Mouse (Mus musculus) stomach, embryonic 16.5 days (tissue): ENCODE measurements at regions not wholly inside any gene's neighbourhood (a gene's known extent, or its start where the extent isn't known, plus 50 kb on each side); places are given as distances from the start of the nearest gene placed in this dataset.
"Not testable (repeated sequence)": the region's sequence is repeated elsewhere in the genome, so short reads cannot be mapped to it uniquely, and the experiment has no call there.

ENCODE experiments used
- ATAC-seq: fragments of 200-750 bp; cut with Nextera tagmentation; 2 replicates; pipeline ENCODE4 v1.8.0; 2017; ENCODE audit warnings: moderate number of reproducible peaks, moderate TSS enrichment; ENCODE audit not compliant: insufficient read depth, low FRiP score
- H3K27ac ChIP-seq: fragments of 300-500 bp; sonication (generic); 2 replicates; pipeline ENCODE4 v1.5.1; 2014; ENCODE audit warnings: low read length
- H3K27me3 ChIP-seq: fragments of 300-500 bp; sonication (generic); 2 replicates; pipeline ENCODE4 v1.6.1; 2014; ENCODE audit warnings: low read length, control low read depth, mixed read lengths; ENCODE audit not compliant: control insufficient read depth, insufficient read depth
- H3K36me3 ChIP-seq: fragments of 300-500 bp; sonication (generic); 2 replicates; pipeline ENCODE4 v1.6.1; 2014; ENCODE audit warnings: low read length; ENCODE audit not compliant: control insufficient read depth, insufficient read depth
- H3K4me1 ChIP-seq: fragments of 300-500 bp; sonication (generic); 2 replicates; pipeline ENCODE4 v1.6.1; 2014; ENCODE audit warnings: low read length, control low read depth, mixed read lengths; ENCODE audit not compliant: control insufficient read depth, insufficient read depth
- H3K4me2 ChIP-seq: fragments of 300-500 bp; sonication (generic); 2 replicates; pipeline ENCODE4 v1.6.1; 2014; ENCODE audit warnings: low read depth, low read length, mixed read lengths
- H3K4me3 ChIP-seq: fragments of 300-500 bp; sonication (generic); replicated peaks from 2 replicates; pipeline ENCODE4 v1.5.1; 2014; ENCODE audit warnings: mild to moderate bottlenecking, low read length
- H3K9ac ChIP-seq: fragments of 300-500 bp; sonication (generic); 2 replicates; pipeline ENCODE4 v1.6.1; 2014; ENCODE audit warnings: low read length
- H3K9me3 ChIP-seq: fragments of 300-500 bp; sonication (generic); replicated peaks from 2 replicates; pipeline ENCODE4 v1.6.1; 2016; ENCODE audit warnings: low read length, control low read depth; ENCODE audit not compliant: control insufficient read depth
- WGBS: fragments of 180-500 bp; shearing (Covaris S2); extraction: QIAGEN DNeasy Blood & Tissue Kit; methylation state at CpG from one replicate; pipeline ENCODE4 v1.1.7; 2014; 5-methylcytosine and 5-hydroxymethylcytosine counted together

DNA sequence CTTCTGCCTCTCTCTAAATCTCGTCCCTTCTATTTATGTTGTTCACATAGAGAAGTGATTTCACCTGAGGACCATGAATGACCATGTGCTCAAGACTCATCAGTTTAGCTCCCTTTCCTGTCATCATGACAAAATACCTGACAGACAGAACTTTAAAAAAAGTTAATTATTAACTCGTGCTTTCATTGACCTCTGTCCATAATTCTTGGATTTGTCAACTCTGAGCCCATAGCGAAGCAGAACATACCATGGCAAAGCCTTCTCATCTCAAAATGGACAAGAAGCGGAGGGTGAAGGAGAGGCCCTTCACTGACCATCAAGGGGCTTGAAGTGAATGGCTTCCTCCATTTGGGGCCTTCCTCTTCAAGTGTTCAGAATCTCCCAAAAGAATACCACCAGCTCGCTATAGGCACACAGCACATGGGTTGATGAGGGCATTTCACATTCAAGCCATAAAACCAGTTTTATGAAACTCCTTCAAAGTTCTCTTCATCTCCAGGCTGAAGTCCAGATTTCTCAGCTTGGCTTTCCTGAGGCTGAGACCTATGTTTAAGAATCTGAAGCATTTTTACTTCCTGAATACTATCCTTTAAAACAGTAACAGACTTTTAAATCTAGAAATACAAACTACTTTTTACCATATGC lies 144.0 kb upstream of the P2ry1 start:
- Histone ChIP-seq H3K9ac (no peak overlapping the region), H3K4me3 (no peak overlapping the region), H3K27ac (no peak overlapping the region), H3K27me3 (no peaks in the 10 kb centered on the region), H3K4me1 (no peaks in the 10 kb centered on the region), H3K9me3 (no peaks in the 10 kb centered on the region), H3K4me2 (no peak overlapping the region), H3K36me3 (no peaks in the 10 kb centered on the region)
- no peak for ATAC-seq
- WGBS, result 72% methylated on average over 5 of the region's 5 CpGs

DNA sequence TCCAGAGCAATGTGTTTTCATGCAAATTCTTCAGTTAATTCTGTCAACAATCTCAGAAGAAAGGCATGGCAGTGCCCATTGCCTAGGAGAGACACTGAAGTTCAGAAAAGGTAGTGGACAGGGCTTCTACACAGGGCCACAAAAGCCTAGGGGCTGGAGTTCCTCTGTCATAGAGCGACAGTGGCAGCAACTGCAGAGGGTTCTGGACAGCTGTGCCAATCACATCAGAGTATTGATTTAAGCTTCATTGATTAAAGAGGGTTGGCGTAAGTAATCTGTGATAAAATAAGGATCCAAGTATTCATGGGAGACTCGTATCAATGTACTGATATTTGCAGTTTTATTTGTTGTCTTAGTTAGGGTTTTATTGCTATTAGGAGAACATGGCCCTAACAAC lies 143.5 kb upstream of the P2ry1 start:
- H3K4me3 ChIP-seq, result no peak overlapping the region
- H3K27ac ChIP-seq, result no peak overlapping the region
- no peaks in the 10 kb centered on the region for H3K27me3 ChIP-seq
- ATAC-seq, result no peak
- no peaks in the 10 kb centered on the region for H3K4me1 ChIP-seq
- H3K9ac ChIP-seq, result no peak overlapping the region
- no peaks in the 10 kb centered on the region for H3K36me3 ChIP-seq
- no peak overlapping the region for H3K4me2 ChIP-seq
- no peaks in the 10 kb centered on the region for H3K9me3 ChIP-seq
- 78% methylated on average over 3 of the region's 3 CpGs for WGBS

DNA sequence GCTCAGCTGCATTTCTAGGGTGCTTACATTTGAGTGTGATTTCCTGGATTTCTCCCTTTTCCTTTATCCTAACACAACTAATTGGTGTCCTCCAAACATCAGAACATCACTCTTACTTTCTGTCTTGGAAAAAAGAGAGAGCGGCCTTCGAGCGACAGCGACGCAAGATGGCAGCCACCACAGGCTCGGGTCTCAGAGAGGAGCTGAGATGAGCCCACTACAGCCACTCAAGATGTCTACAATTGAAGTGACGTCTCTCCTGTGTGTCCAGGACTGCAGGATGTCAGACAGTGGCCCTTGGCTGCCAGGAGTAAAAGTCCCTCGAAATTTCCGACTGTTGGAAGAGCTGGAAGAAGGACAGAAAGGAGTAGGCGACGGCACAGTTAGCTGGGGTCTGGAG lies 125.7 kb upstream of the P2ry1 start:
- not testable (repeated sequence) for H3K4me2 ChIP-seq, H3K9me3 ChIP-seq, H3K9ac ChIP-seq, H3K27ac ChIP-seq, H3K4me1 ChIP-seq, H3K36me3 ChIP-seq, ATAC-seq, H3K27me3 ChIP-seq, H3K4me3 ChIP-seq
- WGBS, result 95% methylated on average over 11 of the region's 11 CpGs

DNA sequence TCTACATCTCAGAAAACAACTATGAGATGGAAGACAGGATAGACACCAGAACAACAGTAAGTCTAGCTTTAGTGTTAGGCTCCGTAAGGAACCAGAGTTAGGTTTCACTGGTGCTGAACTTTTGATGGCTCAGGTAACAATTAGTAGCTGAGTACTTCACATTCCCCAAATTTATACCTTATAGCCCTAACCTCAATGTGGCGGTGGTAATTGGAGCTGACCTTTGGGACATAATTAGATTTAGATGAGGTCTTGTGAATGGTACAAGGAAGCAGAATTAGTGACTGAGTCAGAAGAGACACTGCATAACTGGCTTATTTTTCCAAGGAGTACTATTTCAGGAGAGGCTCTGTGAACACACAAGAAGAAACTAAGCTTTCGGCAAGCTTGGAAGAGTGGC lies 123.7 kb upstream of the P2ry1 start:
- Histone ChIP-seq H3K4me3 (no peak overlapping the region), H3K9ac (no peak overlapping the region), H3K4me1 (no peaks in the 10 kb centered on the region), H3K4me2 (no peak overlapping the region), H3K27ac (no peak overlapping the region), H3K36me3 (no peaks in the 10 kb centered on the region), H3K9me3 (no peaks in the 10 kb centered on the region), H3K27me3 (no peaks in the 10 kb centered on the region)
- no peak for ATAC-seq
- 91% methylated on average over 3 of the region's 3 CpGs for WGBS

DNA sequence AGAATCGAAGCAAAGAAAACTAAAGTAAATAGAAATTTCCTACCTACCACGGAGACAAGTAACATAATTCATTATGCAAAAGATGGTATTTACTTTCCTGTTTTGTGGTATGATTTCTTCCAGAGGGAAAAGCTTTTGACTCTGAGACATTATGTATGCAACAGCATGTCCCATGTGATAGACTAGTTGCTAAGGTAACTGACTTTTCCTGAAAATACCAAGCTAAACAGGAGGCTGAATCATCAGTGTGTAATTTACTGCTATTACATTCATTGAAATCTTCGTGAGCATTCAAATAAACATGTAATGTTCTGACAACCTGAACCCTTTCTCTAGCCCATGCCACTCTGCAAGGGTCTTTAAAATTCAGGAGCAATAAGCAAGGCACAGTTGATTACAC lies 118.6 kb upstream of the P2ry1 start:
- no peaks in the 10 kb centered on the region for H3K36me3 ChIP-seq

DNA sequence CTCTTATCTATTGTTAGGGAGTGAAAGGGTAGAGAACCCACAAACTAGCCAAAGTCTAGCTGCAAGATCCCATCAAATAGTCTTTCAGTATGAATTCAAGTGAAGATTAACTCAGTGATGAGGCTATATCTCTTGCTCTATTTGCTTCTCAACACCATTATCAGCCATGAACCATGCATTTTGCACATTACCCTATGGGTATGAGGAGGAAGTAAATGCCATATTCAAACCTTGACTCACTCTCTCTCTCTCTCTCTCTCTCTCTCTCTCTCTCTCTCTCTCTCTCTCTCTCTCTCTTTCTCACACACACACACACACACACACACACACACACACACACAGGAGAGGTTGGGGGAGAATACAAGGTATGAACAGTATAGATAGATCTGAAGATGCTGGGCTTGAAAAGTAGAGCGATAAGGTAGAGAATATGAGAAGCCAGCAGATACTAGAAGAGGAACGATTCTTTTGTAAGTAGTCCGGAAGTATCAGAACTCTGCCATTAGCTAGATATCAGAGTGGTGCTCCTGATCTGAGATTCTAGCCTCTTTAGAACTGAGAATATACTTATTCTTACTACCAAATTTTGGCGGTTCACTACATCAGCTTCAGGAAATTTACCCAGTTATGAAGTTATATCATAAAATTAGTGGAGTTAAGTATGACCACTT lies 113.3 kb upstream of the P2ry1 start:
- Histone ChIP-seq H3K27ac (no peak overlapping the region), H3K4me3 (no peak overlapping the region), H3K36me3 (no peaks in the 10 kb centered on the region), H3K27me3 (no peaks in the 10 kb centered on the region), H3K9ac (no peak overlapping the region), H3K9me3 (no peaks in the 10 kb centered on the region), H3K4me2 (no peak overlapping the region), H3K4me1 (0 out of 2 replicates have a peak, but pooled peaks cover 2% of the 10 kb centered on the region)
- 89% methylated on average over 4 of the region's 4 CpGs for WGBS
- no peak for ATAC-seq

More for the DNA sequence above, 118.6 kb upstream of the P2ry1 start:
- ATAC-seq, result no peak
- no peak overlapping the region for H3K27ac ChIP-seq
- H3K4me2 ChIP-seq, result no peak overlapping the region
- H3K9me3 ChIP-seq, result no peaks in the 10 kb centered on the region
- WGBS, result 65% methylated on average over 3 of the region's 3 CpGs
- H3K4me1 ChIP-seq, result 0 out of 2 replicates have a peak, but pooled peaks cover 2% of the 10 kb centered on the region
- H3K9ac ChIP-seq, result no peak overlapping the region
- no peaks in the 10 kb centered on the region for H3K27me3 ChIP-seq
- H3K4me3 ChIP-seq, result no peak overlapping the region

DNA sequence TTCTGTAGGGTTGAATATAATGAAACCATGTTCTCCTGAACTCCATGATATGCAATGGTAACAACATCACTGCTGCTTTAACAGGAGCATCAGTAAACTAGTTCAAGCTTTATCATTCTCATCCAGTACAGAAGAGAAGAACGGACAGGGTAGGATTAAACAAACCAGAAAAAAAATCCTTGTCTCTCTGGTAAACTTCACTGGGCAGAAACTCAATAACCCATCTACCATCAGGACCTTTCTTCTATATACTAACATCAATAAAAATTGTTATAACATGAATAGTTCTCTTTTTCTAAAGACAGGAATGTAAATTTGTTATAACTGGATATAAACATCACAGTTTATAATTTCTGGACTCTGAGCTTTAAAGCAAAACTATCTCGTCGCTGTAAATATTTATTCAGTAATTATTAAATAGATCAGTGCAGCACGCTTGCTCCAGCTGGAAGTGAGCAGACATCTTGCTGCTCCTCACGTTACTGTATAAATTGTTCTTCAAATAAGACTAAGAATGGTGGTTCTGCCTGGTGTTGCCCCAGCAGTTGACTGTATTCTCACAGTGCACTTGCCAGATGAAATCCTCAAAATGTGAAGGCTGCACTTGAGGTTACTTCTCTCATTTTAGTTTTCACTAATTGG lies 104.8 kb upstream of the P2ry1 start:
- no peak for ATAC-seq
- WGBS, result 42% methylated on average over 5 of the region's 5 CpGs
- Histone ChIP-seq H3K4me2 (no peak overlapping the region), H3K9me3 (no peaks in the 10 kb centered on the region), H3K4me3 (no peak overlapping the region), H3K27ac (no peak overlapping the region), H3K27me3 (no peaks in the 10 kb centered on the region), H3K9ac (no peak overlapping the region), H3K36me3 (no peaks in the 10 kb centered on the region), H3K4me1 (no peaks in the 10 kb centered on the region)

DNA sequence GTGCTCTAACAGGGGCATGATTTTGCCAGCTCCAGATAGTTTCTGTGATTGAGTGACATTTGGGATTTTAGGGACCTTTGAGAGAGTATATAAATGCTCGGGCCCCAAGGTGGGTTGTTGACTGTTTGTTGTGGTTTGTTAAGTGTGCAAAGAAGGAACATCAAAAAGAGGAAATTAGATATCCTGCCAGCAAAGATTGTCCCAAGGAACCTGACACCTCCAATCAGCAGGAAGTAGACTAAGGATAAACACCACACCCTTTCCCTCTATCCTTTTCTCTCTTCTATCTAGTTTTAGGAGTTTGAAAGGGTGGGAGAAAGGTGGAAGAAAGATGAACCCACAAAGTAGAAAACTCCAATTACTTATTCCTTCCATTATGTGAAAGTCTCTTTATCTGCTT lies 103.9 kb upstream of the P2ry1 start:
- 73% methylated on average over 1 of the region's 1 CpGs for WGBS
- no peak overlapping the region for H3K9ac ChIP-seq
- H3K9me3 ChIP-seq, result no peaks in the 10 kb centered on the region
- H3K4me2 ChIP-seq, result no peak overlapping the region
- H3K27me3 ChIP-seq, result no peaks in the 10 kb centered on the region
- no peak overlapping the region for H3K27ac ChIP-seq
- no peaks in the 10 kb centered on the region for H3K36me3 ChIP-seq
- no peak overlapping the region for H3K4me3 ChIP-seq
- no peaks in the 10 kb centered on the region for H3K4me1 ChIP-seq
- no peak for ATAC-seq

DNA sequence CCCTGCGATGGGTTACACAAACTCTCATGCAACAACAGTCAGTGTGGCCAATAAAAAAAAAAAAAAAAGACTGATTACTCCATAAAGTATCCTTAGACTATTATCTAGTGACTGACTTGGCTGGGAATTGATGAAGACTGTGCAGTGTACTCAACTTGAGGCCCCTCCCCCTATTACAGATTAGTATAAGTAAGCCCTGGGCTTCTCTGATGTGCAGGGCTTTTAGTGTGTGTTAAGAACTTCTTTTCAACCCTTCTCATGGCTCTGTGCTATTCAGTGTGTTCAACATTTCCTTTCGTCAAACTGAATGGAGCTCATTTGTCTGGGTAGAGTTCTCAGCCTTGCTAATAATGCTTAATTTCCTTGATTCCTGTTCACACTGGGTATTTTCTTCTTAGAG lies 101.0 kb upstream of the P2ry1 start:
- ATAC-seq, result no peak
- H3K27ac ChIP-seq, result no peak overlapping the region
- H3K4me2 ChIP-seq, result no peak overlapping the region
- H3K27me3 ChIP-seq, result no peaks in the 10 kb centered on the region
- H3K4me3 ChIP-seq, result no peak overlapping the region
- WGBS, result 86% methylated on average over 2 of the region's 2 CpGs
- no peaks in the 10 kb centered on the region for H3K9me3 ChIP-seq
- H3K4me1 ChIP-seq, result no peaks in the 10 kb centered on the region
- no peak overlapping the region for H3K9ac ChIP-seq
- no peaks in the 10 kb centered on the region for H3K36me3 ChIP-seq
